Mouse (Mus musculus) neural tube, embryonic 11.5 days (tissue): Measurements from ENCODE around the gene Amhr2. TPM values are rescaled to one million over a fixed set of nuclear protein-coding genes. Genes with fewer than 3 reads are reported as not detected.
A peak's percentile ranks its signal among the peaks of the same experiment; 100 is the strongest.

Source experiments
- ATAC-seq: fragments of 200-750 bp; cut with Nextera tagmentation; 2 replicates; pipeline ENCODE4 v1.8.0; 2017; ENCODE audit warnings: moderate number of reproducible peaks, mild to moderate bottlenecking, moderate TSS enrichment, moderate library complexity; ENCODE audit not compliant: insufficient read depth, low FRiP score, low TSS enrichment
- DNase-seq: peaks from one replicate; pipeline ENCODE4 v3.0.0-alpha.2; 2015; ENCODE audit warnings: low spot score
- H3K27ac ChIP-seq: fragments of 300-500 bp; sonication (generic); 2 replicates; pipeline ENCODE4 v1.5.1; 2014; ENCODE audit warnings: low read depth, mild to moderate bottlenecking, low read length
- H3K27me3 ChIP-seq: fragments of 300-500 bp; sonication (generic); 2 replicates; pipeline ENCODE4 v1.6.1; 2014; ENCODE audit warnings: mild to moderate bottlenecking, low read length, mixed read lengths; ENCODE audit not compliant: control insufficient read depth, insufficient read depth
- H3K36me3 ChIP-seq: fragments of 300-500 bp; sonication (generic); 2 replicates; pipeline ENCODE4 v1.6.1; 2014; ENCODE audit warnings: mild to moderate bottlenecking, low read length, moderate library complexity, mixed read lengths; ENCODE audit not compliant: control insufficient read depth, insufficient read depth
- H3K4me1 ChIP-seq: fragments of 300-500 bp; sonication (generic); 2 replicates; pipeline ENCODE4 v1.6.1; 2014; ENCODE audit warnings: low read length, mixed read lengths; ENCODE audit not compliant: control insufficient read depth, insufficient read depth
- H3K4me2 ChIP-seq: fragments of 300-500 bp; sonication (generic); 2 replicates; pipeline ENCODE4 v1.6.1; 2014; ENCODE audit warnings: low read depth, mild to moderate bottlenecking, moderate library complexity
- H3K4me3 ChIP-seq: fragments of 300-500 bp; sonication (generic); 2 replicates; pipeline ENCODE4 v1.5.1; 2014; ENCODE audit warnings: low read depth, low read length
- H3K9ac ChIP-seq: fragments of 300-500 bp; sonication (generic); 2 replicates; pipeline ENCODE4 v1.6.1; 2014; ENCODE audit warnings: mild to moderate bottlenecking, low read length
- H3K9me3 ChIP-seq: fragments of 300-500 bp; sonication (generic); 2 replicates; pipeline ENCODE4 v1.6.1; 2016; ENCODE audit warnings: low read length; ENCODE audit not compliant: control insufficient read depth
- WGBS: fragments of 180-500 bp; shearing (Covaris S2); extraction: QIAGEN DNeasy Blood & Tissue Kit; methylation state at CpG from one replicate; pipeline ENCODE4 v1.1.7; 2014; 5-methylcytosine and 5-hydroxymethylcytosine counted together
- polyA plus RNA-seq: library from polyadenylated mRNA; unstranded; fragments of >200 nt; fragmentation: Nextera tagmentation; extraction: Ambion mirVana; gene quantifications from 2 replicates; pipeline ENCODE4 v1.2.1, GENCODE M21; 2014

Amhr2 gene
- polyA plus RNA-seq, 1 experiment from 2014 or later: not detected

DNA sequence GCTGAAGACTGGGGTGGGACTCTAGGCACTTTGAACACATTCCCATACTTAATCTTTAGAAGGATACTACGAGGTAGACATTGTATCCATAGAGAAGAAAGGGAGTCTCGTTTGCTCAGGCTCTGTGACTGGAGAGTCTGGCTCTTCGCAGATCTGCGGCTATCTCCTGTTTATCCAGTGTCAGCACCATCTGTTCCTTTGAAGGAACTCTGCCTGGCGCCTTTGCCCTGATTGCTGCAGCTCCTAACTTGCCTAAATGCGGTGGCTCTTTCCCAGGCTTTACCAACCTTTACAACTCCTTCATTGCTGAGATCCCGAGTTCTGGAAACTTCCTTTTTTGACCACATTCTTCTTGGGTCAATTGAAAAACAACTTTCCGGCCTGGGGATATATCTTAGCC lies 4.2 kb downstream of the Amhr2 start:
- no peaks in the 10 kb centered on the region for H3K27me3 ChIP-seq
- no peak overlapping the region for H3K4me3 ChIP-seq
- ATAC-seq (no peak), DNase-seq (no peak)
- H3K27ac ChIP-seq: no peak overlapping the region
- H3K4me2 ChIP-seq: no peak overlapping the region
- 55% methylated on average over 8 of the region's 8 CpGs for WGBS
- no peaks in the 10 kb centered on the region for H3K36me3 ChIP-seq
- no peaks in the 10 kb centered on the region for H3K4me1 ChIP-seq
- no peaks in the 10 kb centered on the region for H3K9me3 ChIP-seq
- no peak overlapping the region for H3K9ac ChIP-seq

DNA sequence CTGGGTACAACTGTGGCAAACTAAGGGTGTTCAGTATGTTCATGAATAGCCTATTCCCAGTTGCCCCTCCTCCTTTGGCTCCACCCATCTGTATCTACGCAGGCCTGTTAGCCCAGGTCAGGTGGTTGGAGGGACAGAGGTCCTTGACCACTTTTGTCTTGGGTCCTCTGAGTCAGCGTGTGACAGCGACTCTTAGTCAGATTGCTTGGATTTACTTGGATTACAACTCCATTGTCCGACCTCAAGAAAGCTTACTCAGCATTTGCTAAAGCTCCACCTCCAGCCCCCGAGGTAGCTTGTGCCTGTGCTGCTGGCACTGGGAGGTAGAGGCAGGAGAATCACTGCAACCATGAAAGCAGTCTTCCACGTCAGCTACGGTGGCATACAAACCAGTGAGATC lies 5.8 kb downstream of the Amhr2 start:
- 45% methylated on average over 7 of the region's 7 CpGs for WGBS
- H3K27ac ChIP-seq: no peak overlapping the region
- H3K36me3 ChIP-seq: no peaks in the 10 kb centered on the region
- H3K4me1 ChIP-seq: no peaks in the 10 kb centered on the region
- H3K9ac ChIP-seq: no peak overlapping the region
- H3K9me3 ChIP-seq: no peaks in the 10 kb centered on the region
- H3K4me3 ChIP-seq: no peak overlapping the region
- DNase-seq (no peak), ATAC-seq (no peak)
- H3K4me2 ChIP-seq: no peak overlapping the region
- no peaks in the 10 kb centered on the region for H3K27me3 ChIP-seq

DNA sequence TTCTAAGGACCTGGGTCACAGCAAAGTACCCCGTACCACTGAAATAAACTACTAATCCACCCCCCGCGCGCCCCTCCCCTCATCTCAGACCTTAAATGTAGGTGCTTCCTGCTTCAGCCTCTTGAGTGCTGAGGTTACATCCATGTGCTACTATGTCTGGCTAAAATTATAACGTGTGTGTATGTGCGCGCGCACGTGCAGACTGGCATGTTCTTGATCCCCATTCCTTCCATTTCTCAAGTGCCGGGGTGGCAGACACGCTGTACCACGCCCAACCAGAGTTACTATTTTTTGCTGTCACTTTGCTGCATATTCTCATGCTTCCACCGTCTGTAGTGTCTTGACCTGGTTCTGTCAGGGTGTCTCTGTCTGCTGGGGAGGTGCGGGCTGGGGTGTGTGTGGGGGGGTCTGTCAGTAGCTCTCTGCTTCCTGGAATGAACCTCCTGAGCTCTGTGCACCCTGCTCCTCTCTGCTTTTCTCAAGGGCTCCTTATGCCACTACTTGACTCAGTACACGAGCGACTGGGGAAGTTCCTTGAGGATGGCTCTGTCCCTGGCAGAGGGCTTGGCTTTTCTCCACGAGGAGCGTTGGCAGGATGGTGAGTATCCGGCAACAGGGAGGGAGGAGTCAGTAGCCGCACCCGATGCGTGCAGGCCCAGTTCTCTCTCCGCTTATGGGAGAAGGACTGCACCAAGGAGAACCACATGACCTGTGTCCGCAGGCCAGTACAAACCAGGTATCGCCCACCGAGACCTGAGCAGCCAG lies 6.7 kb downstream of the Amhr2 start:
- Histone ChIP-seq H3K4me3 (no peak overlapping the region), H3K27ac (no peak overlapping the region), H3K4me1 (no peaks in the 10 kb centered on the region), H3K4me2 (no peak overlapping the region), H3K9me3 (no peaks in the 10 kb centered on the region), H3K36me3 (no peaks in the 10 kb centered on the region), H3K9ac (no peak overlapping the region), H3K27me3 (no peaks in the 10 kb centered on the region)
- no peak for DNase-seq
- ATAC-seq: no peak
- WGBS: 87% methylated on average over 26 of the region's 26 CpGs

DNA sequence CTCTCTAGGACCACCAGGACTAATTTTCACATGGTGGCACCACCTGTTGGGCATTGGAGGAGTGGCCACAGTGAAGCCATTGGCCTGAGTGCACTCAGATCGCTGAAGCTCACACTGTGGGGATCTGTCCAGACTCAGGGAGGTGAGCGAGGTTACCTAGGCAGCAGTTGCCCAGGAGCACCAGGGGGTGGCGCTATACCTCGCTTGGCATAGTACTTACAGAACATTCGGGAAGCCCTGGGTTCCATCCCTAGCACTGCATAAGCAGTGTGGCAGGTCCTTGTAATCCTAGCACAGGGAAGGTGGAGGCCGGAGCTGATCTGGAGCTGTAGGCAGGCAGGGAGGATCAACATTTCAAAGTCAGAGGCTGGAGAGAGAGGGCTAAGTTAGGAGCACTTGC lies 10.8 kb downstream of the Amhr2 start:
- Histone ChIP-seq H3K4me2 (no peak overlapping the region), H3K4me3 (no peak overlapping the region), H3K4me1 (no peaks in the 10 kb centered on the region), H3K27me3 (no peaks in the 10 kb centered on the region), H3K36me3 (no peaks in the 10 kb centered on the region), H3K9me3 (no peaks in the 10 kb centered on the region), H3K27ac (no peak overlapping the region), H3K9ac (no peak overlapping the region)
- ATAC-seq: no peak
- 45% methylated on average over 6 of the region's 6 CpGs for WGBS
- no peak for DNase-seq

DNA sequence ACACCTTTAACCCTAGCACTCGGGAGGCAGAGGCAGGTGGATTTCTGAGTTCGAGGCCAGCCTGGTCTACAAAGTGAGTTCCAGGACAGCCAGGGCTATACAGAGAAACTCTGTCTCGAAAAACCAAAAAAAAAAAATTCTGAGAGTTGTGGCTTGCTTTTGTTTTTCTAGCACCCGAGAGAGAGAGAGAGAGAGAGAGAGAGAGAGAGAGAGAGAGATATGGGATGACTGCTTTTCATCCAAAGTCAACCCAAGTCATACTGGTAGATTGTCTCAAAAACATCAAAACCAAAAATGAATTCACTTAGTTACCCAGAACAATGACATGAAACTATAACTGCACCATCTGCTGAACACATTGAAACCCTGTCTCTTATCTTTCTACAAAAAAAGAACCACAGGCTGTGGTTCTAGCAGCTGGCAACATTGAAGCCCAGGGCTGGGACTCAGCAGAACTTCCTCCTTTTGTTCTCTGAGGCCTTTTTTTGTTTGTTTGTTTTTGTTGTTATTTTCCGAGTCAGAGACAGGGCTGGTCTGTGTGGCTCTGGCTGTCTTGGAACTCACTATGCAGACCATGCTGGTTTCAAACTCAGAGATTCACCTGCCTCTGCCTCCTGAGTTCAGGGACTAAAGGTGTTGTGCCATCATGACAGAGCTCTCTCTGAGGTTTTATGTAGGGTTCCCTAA lies 13.0 kb downstream of the Amhr2 start:
- Histone ChIP-seq H3K27me3 (no peaks in the 10 kb centered on the region), H3K4me3 (peak overlapping the region; percentile 30; the same call in 1 of the 2 replicates), H3K9me3 (no peaks in the 10 kb centered on the region), H3K4me2 (peak overlapping the region; percentile 41), H3K4me1 (no peaks in the 10 kb centered on the region), H3K36me3 (no peaks in the 10 kb centered on the region), H3K9ac (no peak overlapping the region), H3K27ac (no peak overlapping the region)
- WGBS: 68% methylated on average over 5 of the region's 5 CpGs
- ATAC-seq (no peak), DNase-seq (no peak)

DNA sequence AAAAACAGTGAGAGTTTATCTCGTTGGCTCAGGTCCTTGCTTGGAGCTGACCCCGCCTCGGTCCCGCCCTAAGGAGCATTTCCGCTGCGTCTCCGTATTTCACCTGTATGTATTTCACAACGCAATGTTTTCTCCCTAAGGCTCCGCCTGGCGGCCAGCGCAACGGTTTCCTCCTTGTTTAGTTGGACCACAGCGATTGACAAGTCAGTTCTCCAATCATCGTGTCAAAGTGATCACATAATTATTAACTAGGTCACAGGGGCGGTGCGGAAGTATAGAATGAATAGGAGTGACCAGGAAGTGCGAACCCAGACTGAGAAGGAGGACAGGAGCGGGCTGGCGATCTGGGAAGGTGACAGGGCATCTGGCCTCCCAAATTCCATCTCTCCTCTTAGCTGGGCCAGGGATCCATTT lies 13.7 kb downstream of the Amhr2 start, which contains the start of gene Prr13:
Prr13 (plus strand) TSS at position 125 of the 414 bp plus-strand sequence.
- Histone ChIP-seq H3K27me3 (no peaks in the 10 kb centered on the region), H3K4me1 (no peaks in the 10 kb centered on the region), H3K4me3 (peak within 1 kb of the TSS; percentile 30), H3K36me3 (no peaks in the 10 kb centered on the region), H3K9ac (peak within 1 kb of the TSS; percentile 1; the same call in 1 of the 2 replicates), H3K9me3 (no peaks in the 10 kb centered on the region), H3K27ac (no peak within 1 kb of the TSS), H3K4me2 (peak within 1 kb of the TSS; percentile 41)
- DNase-seq (peak; percentile 82), ATAC-seq (peak; percentile 48; the same call in 1 of the 2 replicates)
- under 1% methylated on average over 19 of the region's 19 CpGs for WGBS

DNA sequence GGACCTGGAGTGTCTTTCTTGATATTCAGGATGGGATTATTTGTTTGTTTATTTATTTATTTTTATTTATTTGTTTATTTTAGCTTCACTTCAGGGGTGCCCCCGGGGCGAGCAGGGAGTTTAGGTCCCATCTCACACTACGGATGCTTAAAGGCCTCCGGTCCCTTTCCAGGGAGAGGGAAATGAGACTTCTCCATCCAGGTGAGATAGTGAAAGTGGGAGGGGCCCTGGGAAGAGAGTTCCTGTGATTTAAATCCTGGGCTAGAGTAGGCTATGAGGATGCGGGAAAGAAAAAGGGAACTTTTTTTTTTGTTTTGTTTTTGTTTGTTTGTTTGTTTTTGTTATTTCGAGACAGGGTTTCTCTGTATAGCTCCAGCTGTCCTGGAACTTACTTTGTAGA lies 14.2 kb downstream of the Amhr2 start:
- Histone ChIP-seq H3K27me3 (no peaks in the 10 kb centered on the region), H3K4me1 (no peaks in the 10 kb centered on the region), H3K9ac (peak overlapping the region; percentile 1; the same call in 1 of the 2 replicates), H3K9me3 (no peaks in the 10 kb centered on the region), H3K36me3 (no peaks in the 10 kb centered on the region), H3K27ac (no peak overlapping the region), H3K4me2 (peak overlapping the region; percentile 41), H3K4me3 (peak overlapping the region; percentile 30)
- ATAC-seq (no peak), DNase-seq (no peak)
- 42% methylated on average over 6 of the region's 6 CpGs for WGBS

DNA sequence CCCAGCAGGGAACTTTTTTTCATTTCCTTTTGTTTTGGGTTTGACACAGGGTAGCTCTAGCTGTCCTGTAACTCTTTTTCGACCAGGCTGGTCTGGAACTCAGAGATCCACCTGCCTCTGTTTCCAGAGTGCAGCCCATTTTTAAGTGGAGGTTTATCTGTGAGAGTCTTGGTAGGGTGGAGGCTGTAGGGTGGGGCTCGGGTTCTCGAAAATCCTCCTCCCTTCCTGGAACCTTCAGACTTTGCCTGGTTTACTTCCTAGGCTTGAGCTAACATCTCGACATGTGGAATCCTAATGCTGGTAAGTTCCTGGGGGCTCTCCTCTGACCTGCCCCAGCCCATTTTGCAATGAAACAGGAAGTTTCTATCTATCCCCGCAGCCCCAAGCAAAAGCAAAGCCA lies 14.7 kb downstream of the Amhr2 start:
- Histone ChIP-seq H3K36me3 (no peaks in the 10 kb centered on the region), H3K4me2 (no peak overlapping the region), H3K4me1 (no peaks in the 10 kb centered on the region), H3K4me3 (no peak overlapping the region), H3K27me3 (no peaks in the 10 kb centered on the region), H3K27ac (no peak overlapping the region), H3K9ac (no peak overlapping the region), H3K9me3 (no peaks in the 10 kb centered on the region)
- no peak for DNase-seq
- no peak for ATAC-seq
- WGBS: 69% methylated on average over 5 of the region's 5 CpGs

DNA sequence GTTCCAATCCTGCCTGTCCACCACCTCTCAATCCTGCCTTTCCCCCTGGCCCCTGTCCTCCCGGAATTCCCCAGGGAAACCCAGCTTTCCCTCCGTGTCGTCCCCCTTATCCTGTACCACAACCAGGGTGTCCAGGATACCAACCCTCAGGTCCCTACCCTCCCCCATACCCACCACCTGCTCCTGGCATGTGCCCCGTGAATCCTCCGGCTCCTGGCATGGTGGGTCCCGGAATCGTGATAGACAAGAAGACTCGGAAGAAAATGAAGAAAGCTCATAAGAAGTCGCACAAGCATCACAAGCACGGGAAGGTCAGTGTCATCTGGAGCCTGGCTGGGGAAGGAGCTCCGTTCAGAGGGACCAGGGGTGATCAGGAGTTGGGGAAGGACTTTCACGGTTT lies 15.2 kb downstream of the Amhr2 start:
- H3K36me3 ChIP-seq: no peaks in the 10 kb centered on the region
- H3K9ac ChIP-seq: no peak overlapping the region
- WGBS: 80% methylated on average over 12 of the region's 12 CpGs
- no peak overlapping the region for H3K27ac ChIP-seq
- H3K9me3 ChIP-seq: no peaks in the 10 kb centered on the region
- no peaks in the 10 kb centered on the region for H3K4me1 ChIP-seq
- H3K4me2 ChIP-seq: no peak overlapping the region
- DNase-seq (no peak), ATAC-seq (no peak)
- no peak overlapping the region for H3K4me3 ChIP-seq
- no peaks in the 10 kb centered on the region for H3K27me3 ChIP-seq
